Mouse (Mus musculus) kidney, adult 2 months (tissue): ENCODE data around the gene Ift88. TPM values are rescaled to one million over a fixed set of nuclear protein-coding genes. Genes with fewer than 3 reads are reported as not detected.
A peak's percentile ranks its signal among the peaks of the same experiment; 100 is the strongest.

ENCODE experiments used
- DNase-seq: peaks from one replicate; pipeline ENCODE4 v3.0.0; 2021
- H3K27ac ChIP-seq: fragments of 200-500 bp; 2 replicates; pipeline ENCODE4 v1.5.1; 2012; ENCODE audit warnings: low read depth, low read length, control low read depth, inconsistent platforms; ENCODE audit not compliant: insufficient read depth
- H3K27me3 ChIP-seq: fragments of 200-500 bp; replicated peaks from 2 replicates; pipeline ENCODE4 v1.6.1; 2012; ENCODE audit warnings: mild to moderate bottlenecking, moderate library complexity, low read length, inconsistent platforms; ENCODE audit not compliant: control insufficient read depth, insufficient read depth
- H3K36me3 ChIP-seq: fragments of 200-500 bp; 2 replicates; pipeline ENCODE4 v1.6.1; 2012; ENCODE audit warnings: mild to moderate bottlenecking, moderate library complexity, low read length, inconsistent platforms; ENCODE audit not compliant: control insufficient read depth, insufficient read depth
- H3K4me1 ChIP-seq: fragments of 200-500 bp; 2 replicates; pipeline ENCODE4 v1.6.1; 2011; ENCODE audit warnings: low read length; ENCODE audit not compliant: control insufficient read depth, insufficient read depth
- H3K4me3 ChIP-seq: fragments of 200-500 bp; 2 replicates; pipeline ENCODE4 v1.5.1; 2011; ENCODE audit warnings: mild to moderate bottlenecking, low read depth, low read length, control low read depth; ENCODE audit not compliant: insufficient read depth
- CTCF ChIP-seq: fragments of 200-500 bp; conservative IDR thresholded peaks from 2 replicates; pipeline ENCODE4 v1.5.1; 2011; ENCODE audit warnings: low read depth, mild to moderate bottlenecking, control low read depth, low read length, moderate library complexity, mixed read lengths; ENCODE audit not compliant: insufficient read depth, insufficient read length
- POLR2A ChIP-seq: fragments of 200-500 bp; IDR thresholded peaks from one replicate; pipeline ENCODE4 v1.6.1; 2011; ENCODE audit warnings: low read depth, low read length, control low read depth
- WGBS: fragments of 180-500 bp; shearing (Covaris S2); methylation state at CpG from one replicate; pipeline ENCODE4 v1.1.7; 2018; 5-methylcytosine and 5-hydroxymethylcytosine counted together
- polyA plus RNA-seq: library from polyadenylated mRNA; depleted of rRNA; stranded (reverse); fragments of >200 nt; gene quantifications from 2 replicates; pipeline ENCODE4 v1.2.3, GENCODE M21; 2012

Gene Ift88
- polyA plus RNA-seq, 1 experiment: 6.7 TPM

- peak within 1 kb of the TSS; percentile 87 for H3K4me3 ChIP-seq
- H3K27me3 ChIP-seq: no peaks in the 10 kb centered on the region; the same call in 1 of the 2 replicates
- DNase-seq: peak; percentile 13
- no peak within 1 kb of the TSS for H3K27ac ChIP-seq
- 9% methylated on average over 99 of the region's 104 CpGs for WGBS
- TF ChIP-seq CTCF: no peak
- no peak for TF ChIP-seq POLR2A
- no peaks in the 10 kb centered on the region for H3K36me3 ChIP-seq
- H3K4me1 ChIP-seq: no peaks in the 10 kb centered on the region
These were observed 101.0 kb downstream of the Ift88 start, which contains the start of gene Il17d for GRCm38 (mm10) chr14:57524671-57525387. TSS of gene Il17d (plus strand) at chr14:57524777.

- H3K36me3 ChIP-seq: no peaks in the 10 kb centered on the region
- peak; percentile 81 for DNase-seq
- no peaks in the 10 kb centered on the region; the same call in 1 of the 2 replicates for H3K27me3 ChIP-seq
- no peaks in the 10 kb centered on the region for H3K4me1 ChIP-seq
- peak overlapping the region; percentile 87 for H3K4me3 ChIP-seq
- 3% methylated on average over 55 of the region's 60 CpGs for WGBS
- no peak overlapping the region for H3K27ac ChIP-seq
- no peak for TF ChIP-seq POLR2A
These were observed 101.7 kb downstream of the Ift88 start for GRCm38 (mm10) chr14:57525388-57526049.

GRCm38 (mm10) chr14:57526050-57526623 is 102.3 kb downstream of the Ift88 start:
- H3K27me3 ChIP-seq: no peaks in the 10 kb centered on the region; the same call in 1 of the 2 replicates
- H3K27ac ChIP-seq: no peak overlapping the region
- H3K4me3 ChIP-seq: no peak overlapping the region
- no peak for DNase-seq
- TF ChIP-seq POLR2A: no peak
- TF ChIP-seq CTCF: no peak
- no peaks in the 10 kb centered on the region for H3K36me3 ChIP-seq
- no peaks in the 10 kb centered on the region for H3K4me1 ChIP-seq
- WGBS: 63% methylated on average over 10 of the region's 10 CpGs

GRCm38 (mm10) chr14:57527122-57527521 is 103.3 kb downstream of the Ift88 start:
- 55% methylated on average over 7 of the region's 7 CpGs for WGBS
- H3K4me3 ChIP-seq: no peak overlapping the region
- H3K27ac ChIP-seq: no peak overlapping the region
- H3K27me3 ChIP-seq: no peaks in the 10 kb centered on the region; the same call in 1 of the 2 replicates
- H3K4me1 ChIP-seq: no peaks in the 10 kb centered on the region
- no peaks in the 10 kb centered on the region for H3K36me3 ChIP-seq
- TF ChIP-seq POLR2A: no peak
- TF ChIP-seq CTCF: no peak
- DNase-seq: no peak

- Histone ChIP-seq H3K4me1 (no peaks in the 10 kb centered on the region), H3K36me3 (no peaks in the 10 kb centered on the region), H3K4me3 (no peak overlapping the region), H3K27me3 (no peaks in the 10 kb centered on the region; the same call in 1 of the 2 replicates), H3K27ac (no peak overlapping the region)
- TF ChIP-seq POLR2A: no peak
- TF ChIP-seq CTCF: no peak
- 72% methylated on average over 2 of the region's 2 CpGs for WGBS
- DNase-seq: no peak
These were observed 103.7 kb downstream of the Ift88 start for GRCm38 (mm10) chr14:57527598-57527997.

GRCm38 (mm10) chr14:57529086-57529785 is 105.4 kb downstream of the Ift88 start:
- no peaks in the 10 kb centered on the region for H3K4me1 ChIP-seq
- H3K27ac ChIP-seq: no peak overlapping the region
- no peaks in the 10 kb centered on the region; the same call in 1 of the 2 replicates for H3K27me3 ChIP-seq
- H3K36me3 ChIP-seq: no peaks in the 10 kb centered on the region
- TF ChIP-seq CTCF: no peak
- no peak for TF ChIP-seq POLR2A
- H3K4me3 ChIP-seq: no peak overlapping the region
- WGBS: 61% methylated on average over 10 of the region's 10 CpGs
- DNase-seq: no peak
